Mouse (Mus musculus) urinary bladder, adult 18-20 months (tissue): ENCODE data around the gene Kars.

Experiments
- DNase-seq, 2 experiments: peaks; one replicate each; pipeline ENCODE4 v3.0.0; 2022; ENCODE audit warnings: low spot score in 2 of 2, mixed read lengths in 2 of 2

The Kars gene

DNA sequence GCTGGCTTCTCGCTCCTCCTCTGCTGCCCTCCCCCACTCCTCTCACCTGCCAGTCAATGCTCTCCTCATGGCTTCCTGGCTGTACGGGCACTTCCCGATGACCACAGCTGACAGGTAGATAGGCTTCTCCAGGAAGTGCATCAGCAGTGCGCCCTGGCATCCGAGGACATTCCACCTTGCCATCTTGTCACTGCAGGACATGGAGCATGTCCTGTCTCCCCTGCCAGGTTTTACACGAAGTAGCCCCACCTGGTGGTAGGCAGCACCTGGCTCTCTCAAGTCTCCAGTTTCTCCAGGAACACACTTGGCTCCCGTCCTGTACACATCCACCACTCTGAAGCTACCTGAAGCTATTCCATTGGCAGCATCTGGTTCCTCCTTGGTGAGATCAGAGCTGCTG, 29.0 kb downstream of the Kars start:
- no peak for DNase-seq

DNA sequence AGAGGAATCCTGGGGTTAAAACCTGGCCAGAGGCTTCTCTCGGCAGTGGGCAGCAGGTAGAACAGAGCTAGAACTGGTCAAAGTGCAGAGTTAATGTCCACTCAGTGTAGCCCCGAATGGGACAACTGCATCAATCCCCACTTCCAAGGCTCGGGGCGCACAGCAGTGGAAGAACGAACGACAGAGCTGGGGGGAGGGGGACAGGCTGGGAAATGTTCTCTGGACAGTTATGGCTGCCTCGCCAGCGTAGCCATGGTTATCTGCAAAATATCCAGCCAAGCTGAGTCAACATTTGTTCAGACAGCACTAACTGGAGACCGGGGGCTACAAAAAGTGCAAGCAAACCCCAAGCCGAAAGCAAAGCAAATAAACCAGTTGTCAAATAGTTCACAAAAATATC, 33.0 kb downstream of the Kars start:
- DNase-seq = no peak

DNA sequence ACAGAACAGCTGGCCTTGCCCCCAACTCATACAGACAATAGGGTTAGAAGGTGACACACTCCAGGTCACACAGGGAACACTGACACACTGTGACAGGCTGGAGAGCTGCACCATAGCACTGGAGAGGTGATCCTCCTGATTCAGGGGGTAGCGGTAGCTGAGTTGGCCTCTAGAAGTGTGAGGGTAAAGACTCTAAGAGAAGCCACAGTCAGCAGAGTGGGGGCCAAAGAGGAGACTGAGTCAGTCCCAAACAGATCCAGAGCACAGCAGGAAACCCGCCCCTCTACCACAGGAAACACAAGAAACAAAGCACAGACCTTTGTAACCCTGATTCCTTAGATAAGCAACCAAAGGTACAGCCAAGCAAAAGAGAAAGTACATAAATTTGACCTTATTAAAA, 34.8 kb downstream of the Kars start:
- DNase-seq = no peak

DNA sequence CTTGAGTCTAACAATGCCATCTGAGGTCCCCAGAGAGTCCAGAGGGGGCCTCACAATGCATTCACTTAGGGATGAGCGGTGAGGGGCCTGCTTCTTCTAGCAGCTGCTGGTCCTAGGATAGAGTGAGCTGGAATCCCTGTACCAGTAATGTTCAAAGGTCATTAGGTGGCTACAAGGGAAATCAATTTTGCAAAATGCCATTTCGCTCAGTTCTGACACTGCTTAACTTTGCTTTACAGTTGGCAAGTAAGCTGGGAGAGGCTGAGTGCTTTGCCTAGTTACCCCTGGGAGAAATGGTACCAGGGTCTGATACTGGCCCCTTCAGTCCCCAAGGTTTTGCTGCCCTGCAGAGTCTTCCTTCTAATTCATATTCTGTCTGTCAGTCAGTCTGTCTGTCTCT, 35.4 kb downstream of the Kars start:
- DNase-seq = no peak

DNA sequence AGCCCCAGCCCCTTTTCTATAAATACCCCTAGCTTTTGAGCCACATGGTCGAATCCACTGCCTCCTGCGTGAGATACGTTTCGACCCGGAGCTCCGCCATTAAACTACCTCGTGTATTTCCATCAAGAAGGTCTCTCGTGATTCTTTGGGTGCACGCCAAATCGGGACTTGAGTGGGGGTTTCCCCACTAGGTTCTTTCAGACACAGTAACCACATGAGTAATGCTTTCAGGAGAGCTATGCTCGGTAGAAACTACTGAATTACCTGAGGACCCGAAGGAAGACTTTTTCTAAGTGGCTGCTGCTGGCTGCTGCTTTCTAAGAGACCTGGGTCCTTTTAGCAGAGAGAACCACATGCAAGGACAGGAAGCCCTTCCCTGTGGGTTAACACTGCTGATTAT, 37.0 kb downstream of the Kars start:
- no peak for DNase-seq

DNA sequence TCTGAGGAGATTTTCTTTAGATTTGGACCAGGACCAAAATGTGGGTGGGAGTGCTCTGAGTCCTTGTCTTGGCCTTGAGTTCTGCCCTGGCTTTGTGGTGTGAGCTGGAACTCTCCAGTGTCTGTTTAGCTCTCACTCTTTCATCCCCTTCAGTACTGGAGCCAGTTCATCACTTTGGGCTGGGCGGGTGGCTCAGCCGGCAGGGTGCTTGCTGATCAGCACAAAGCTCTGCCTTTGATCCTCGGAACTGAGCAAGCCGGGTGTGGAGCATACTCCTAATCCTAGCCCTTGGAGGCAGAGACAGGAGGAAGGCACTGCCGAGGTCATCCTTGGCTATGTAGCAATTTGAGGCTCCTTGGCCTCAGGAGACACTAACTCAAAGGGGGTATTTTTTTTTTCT, 42.1 kb downstream of the Kars start:
- no peak for DNase-seq

DNA sequence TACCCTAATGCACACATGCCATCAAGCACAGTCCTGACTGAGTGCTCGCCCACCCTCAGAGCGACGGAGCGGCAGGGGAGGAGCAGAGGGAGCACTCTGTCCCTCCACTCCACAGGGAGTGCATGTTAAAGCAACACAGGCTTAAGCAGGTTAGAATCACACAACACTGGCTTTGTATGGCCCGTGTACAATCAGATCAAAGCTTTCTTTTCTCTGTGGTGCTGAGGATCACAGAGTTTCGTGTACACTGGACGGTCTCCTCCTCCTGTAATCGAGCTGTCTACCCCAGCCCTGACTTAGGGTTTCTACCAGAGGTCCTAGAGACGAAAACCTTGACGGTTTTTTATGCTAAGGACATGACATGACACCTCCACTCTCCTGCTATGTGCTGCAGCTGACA, 42.6 kb downstream of the Kars start:
- no peak for DNase-seq

DNA sequence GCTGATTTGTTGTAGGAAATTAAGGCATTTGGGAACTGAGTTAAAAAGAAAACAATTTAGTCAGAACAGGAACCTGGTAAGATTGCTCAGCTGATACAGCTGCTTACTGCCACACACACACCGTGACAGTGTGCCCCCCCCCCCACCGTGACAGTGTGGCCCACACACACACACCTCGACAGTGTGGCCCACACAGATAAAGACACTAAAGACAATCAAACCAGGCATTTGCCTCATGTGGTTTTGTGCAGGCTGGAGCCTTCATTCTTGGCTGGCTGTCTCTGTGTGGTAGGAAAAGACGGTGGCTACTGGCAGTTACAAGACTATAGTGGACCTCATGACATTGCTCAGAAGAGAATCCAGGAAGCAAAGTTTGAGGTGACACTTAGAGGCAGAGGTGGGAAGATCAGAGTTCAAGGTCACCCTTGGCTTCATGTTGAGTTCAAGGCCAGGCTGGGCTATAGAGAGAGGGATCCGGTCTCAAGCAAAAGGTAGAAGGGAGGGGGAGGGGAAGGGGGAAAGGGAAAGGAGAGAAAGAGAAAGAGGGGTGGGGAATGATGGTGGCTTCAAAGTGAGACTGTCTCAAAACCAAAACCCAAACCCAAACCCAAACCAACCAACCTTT, 43.8 kb downstream of the Kars start:
- DNase-seq = no peak

DNA sequence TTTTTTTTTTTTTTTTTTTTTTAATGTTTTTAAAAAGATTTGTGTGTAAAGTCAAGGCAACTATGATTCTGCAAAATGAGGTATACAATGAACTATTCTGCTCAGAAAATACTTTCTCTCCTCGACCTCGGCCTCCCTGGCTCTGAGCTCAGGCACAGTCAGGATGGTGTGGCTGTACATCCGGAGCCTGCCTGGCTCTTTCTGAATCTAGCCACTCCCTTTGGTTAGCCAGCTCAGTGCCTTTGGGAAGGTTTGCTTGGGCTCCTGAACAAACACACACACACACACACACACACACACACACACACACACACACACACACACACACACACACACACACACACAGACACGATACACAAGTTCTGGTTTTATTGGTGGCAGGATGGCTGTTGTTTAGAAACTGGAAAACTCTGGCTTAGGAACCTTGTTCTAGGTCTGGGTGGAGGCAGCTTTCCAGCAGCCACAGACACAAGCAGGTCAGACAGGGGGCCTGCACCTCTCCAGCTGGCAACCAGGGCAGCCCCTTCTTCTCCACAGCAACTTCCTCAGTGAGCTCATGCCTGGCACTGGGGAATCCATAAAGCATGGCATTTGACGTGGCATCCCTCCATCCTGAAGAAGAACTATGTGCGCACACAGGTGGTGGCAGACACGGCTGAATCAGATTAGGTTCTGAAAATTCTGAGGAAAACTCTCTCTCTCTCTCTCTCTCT, 46.1 kb downstream of the Kars start:
- no peak for DNase-seq

DNA sequence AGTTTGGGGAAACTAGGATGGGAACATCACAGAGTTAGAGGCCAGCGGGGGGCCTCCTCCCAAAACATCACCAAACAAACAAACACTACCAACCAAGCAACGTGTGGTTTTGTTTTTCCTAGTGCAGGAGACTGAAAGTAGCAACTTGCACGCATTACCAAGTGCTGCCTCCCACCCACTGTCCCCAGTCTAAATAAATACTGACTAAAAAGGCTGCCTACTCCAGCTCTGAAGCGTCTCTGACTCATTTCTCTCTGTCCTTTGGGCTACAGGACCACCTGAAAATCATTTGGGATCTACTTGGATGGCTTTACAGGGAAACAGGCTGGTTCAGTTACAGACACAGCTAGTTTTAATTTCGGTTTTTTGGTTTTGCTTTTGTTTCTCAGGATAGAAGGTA, 46.8 kb downstream of the Kars start:
- no peak for DNase-seq

DNA sequence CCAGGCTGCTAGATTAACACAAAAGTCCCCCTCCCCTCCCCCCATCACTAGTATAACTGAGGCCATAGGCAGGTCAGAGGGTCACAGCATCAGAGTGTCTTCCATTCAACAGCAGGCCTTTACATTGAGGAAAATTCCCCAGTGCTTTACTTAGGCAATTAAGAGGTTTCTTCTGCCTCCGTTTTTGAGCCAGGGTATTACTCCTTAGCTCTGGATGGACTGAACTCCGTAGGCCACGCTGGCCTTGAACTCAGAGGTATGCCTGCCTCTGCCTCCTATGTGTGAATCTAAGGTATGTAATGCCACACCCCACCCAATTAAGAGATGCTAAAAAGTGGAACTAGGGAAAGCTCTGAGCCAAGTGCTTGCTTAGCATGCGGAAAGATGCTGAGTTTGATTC, 47.6 kb downstream of the Kars start:
- no peak for DNase-seq

DNA sequence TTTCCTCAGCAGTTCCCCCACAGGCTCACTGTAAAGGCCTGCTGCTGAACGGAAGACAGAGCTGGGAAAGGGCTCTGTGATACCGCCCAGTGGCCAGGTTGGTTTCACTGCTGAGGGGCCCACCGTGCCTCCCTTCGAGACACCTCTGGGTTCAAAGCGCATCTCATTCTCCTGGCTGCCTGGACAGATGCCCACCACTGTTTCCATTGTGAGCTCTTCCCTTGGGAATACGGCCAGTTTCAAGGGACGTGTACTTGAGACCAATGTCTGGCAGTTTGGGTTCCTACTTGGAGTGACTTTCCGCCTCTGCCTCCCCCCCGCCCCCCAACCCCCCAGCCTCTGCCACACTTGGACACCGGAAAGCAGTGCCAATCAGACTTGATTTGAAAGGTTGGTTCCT, 48.0 kb downstream of the Kars start:
- no peak for DNase-seq

DNA sequence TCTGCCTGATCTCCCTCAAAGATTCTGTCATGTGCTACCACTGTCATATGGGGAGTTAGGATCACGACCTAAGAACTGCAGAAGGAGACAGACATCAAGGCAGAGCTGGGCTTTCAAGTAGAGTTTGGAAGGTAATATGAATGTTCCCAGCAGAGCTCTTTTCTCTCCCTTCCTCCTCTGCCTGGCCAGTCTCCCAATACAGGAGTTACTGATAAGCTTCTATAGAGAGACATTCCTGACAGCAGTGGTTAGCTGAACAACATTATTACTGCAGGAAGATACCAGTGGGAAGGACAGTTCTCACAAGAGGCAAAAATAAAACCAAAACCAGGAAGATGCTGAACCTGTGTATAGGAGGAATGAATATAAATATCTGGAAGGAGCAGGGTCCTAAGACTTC, 48.5 kb downstream of the Kars start:
- no peak for DNase-seq

DNA sequence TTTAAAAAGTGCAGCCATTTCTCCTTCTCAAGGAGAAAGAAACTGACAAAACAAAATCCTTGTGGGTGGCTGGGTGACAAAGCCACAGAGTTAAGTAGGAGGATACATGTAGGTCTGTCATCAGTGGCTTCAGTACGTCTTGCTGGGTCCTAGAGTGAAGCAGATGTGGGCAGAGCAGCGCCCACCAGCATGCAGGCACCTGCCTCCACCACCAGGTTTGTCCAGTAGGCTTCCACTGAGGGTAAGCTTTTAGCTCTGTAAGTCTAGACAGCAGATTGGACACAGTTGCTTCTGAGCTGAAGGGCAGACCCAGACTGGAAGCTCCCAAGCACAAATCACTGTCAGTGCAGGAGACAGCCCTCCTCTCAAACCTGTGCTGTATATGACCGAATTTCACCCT, 49.8 kb downstream of the Kars start:
- no peak for DNase-seq

DNA sequence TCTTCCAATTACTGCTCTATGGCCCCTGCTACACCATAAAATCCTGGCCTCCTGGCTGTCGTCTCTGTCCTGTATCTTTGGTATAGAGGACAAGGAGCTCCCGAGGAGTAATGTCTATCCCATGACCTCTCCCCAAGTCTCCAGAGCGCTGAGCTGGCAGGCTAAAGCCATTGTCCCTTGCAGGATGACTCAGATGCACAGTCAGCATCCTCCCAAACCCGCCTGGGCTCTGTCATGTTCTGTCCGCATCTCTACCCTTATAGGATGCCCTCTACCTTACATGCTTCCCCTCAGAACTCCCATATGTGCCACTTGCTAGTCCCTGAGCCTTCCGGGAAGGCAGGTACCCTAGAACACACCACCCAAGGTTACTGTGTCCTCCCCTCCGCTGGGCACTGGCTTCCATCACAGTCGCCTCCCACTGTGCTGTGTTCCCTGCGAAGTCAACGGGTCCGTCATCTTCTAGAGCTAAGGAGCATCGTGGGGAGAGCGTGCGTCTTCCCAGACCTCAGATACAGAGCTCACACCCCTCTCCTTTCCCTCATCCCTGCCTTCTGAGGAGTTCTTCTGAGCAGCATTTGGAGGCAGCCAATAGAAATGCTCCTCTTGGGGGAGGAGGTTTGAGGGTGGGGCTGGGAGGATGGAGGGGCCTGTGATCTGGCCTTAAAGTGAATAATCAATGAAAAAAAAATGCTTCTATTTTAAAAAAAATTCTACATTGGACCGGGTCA, 50.4 kb downstream of the Kars start:
- DNase-seq = no peak

DNA sequence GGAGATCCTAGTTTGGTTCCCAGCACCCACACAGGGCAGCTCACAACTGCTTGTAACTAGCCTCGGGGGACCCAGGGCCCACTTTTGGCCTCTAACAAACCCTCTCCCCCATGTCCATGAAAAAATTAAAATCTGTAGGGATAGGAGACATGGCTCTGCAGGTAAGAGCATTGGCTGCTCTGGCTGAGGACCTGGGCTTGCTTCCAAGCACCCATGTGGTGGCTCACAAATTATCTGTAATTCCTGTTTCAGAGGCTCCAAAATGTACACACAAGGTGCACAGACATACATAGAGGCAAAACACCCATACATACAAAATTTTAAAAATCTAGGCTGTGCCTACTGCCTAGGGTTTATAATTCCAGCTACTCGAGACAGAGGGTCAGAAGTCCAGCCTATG, 53.9 kb downstream of the Kars start:
- no peak for DNase-seq

DNA sequence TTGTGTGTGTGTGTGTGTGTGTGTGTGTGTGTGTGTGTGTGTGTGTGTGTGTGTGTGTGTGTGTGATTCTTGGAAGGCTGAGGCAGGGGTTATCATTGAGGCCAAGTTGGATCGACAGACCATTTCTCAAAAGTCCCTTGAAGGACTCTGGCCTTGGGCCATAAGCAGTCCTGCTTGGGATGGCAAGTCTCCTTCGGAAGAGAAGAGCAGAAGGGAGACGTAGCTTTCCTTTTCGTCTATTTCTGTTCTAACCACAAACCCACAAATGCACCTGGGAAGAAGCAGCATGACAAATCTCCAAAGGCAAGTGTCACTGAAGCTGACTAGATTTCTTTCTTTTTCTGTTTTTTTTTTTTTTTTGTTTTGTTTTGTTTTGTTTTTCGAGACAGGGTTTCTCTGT, 55.2 kb downstream of the Kars start:
- no peak for DNase-seq

DNA sequence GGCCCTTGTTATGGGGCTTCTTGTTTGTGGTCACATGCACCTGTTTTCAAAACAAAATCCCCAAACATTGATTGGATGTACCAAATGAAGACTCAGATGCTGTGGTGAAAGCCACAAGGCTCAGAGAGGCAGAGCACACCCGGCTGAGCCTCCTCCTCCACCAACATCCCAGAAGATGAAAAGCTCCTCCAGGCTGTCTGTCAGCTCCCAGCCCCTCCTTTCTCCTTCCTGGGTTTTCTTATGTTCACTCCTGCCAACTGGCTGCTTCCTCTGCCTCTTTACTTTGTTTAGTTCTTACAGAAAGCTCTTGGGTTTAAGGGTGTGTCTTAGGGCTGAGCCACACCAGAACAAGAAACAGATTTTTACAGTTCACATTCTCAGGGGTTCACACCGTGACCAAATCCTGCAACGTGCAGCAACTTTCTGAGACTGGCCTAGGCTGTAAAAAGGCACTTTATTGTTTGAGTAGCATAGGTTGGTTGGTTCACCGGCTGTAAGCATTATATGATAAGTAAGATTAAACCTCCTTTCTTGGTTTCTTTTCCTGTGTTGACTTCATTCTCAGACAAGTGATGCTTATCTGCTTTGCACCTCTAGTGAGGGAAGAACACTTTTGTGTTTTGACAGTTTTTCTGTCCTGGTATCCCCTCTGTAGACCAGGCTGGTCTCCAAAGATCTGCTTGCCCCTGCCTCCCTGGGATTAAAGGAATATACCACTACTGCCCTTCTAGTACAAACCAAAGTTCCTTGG, 56.1 kb downstream of the Kars start:
- peak in 1 of 2 experiments; percentile 15 for DNase-seq

DNA sequence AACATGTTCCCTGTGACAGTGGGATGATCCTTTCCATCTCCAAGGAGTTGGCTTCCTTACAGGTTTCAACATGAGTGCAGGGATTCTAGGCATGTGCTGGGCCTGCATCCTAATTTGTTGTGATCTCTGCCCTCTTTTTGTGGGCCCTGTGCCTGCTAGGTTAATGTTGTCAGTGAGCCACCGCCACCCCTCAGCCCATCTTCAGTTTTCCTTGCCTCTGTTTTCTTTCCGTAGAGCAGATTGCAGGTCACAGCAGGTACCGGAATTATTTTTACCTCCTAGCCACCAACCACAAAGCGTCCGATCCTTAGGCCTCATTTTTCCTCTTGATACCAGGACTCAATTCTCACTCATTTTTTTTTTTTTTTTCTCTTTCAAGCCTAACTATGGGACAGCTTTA, 59.2 kb downstream of the Kars start:
- DNase-seq = no peak

DNA sequence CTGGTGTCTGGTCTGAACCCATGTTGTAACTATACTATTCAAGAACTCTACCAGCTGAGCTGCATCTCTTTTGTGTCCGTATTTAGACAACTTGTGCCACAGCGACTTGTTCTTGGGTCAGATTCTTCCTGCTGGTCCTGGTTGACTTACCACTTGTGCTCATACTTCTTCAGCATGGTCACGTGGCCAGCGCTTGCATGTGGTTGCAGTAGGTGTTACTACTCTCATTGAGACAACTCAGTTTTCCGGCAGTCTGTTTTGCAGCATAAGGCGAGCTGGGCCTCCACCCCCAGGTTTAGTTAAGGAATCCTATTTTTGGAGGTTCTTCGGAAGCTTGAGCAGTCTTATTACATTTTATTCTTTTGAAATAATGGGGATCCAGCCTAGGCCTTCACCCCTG, 59.8 kb downstream of the Kars start:
- DNase-seq = no peak

DNA sequence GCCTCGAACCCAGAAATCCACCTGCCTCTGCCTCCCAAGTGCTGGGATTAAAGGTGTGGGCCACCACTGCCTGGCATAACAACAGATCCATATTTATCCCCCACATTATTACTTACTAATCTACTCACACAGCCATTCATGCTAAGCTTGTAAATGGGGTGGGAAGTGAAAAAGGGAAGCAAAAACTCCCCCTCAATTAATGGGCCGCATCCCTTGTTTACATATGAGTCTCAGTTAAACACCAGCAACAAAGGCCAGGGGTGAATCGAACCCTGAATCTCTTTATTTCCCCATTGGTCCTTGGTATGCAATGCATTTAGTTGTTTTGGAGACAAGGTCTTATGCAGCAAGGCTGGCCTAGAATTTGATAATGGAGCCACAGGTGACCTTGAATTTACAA, 60.3 kb downstream of the Kars start:
- no peak for DNase-seq

DNA sequence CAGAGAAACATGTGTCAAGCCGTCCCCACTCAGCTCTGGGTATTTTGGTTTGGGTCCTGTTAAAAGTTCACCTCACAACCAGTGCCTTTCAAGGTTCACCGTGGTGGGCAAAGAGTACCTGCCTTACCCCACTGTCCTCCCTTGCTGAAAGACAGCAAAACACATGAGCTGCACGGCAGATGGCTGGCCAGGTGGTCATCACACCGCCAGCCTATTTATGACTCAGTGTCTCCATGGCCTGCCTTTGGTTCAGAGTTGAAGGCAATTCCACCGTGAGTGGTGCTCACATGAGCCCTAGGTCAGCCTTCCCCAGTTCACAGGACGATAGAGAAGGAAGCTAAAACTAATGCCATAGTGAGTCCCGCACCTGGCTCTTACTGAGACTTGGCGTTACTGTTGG, 63.2 kb downstream of the Kars start:
- DNase-seq = no peak

DNA sequence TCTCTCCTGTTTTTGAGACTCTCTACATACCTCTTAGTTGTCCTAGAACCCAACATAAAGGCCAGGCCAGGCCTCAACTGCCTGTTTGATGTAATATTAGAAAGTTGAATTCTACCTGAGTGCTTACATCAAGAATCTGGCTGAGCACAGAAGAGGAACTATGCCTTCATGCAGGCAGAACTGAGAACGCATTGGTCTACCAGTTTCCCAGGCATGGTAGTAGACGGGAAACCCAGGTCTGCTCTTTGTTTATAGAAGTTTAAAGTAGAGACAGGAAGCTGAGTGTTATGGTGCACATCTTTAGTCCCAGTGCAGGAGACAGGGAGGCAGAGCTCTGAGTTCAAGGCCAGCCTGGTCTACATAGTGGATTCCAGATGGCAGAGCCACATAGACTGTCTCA, 64.0 kb downstream of the Kars start:
- no peak for DNase-seq
